Mouse (Mus musculus) intestine, embryonic 16.5 days (tissue): ENCODE measurements around the gene Grin2b. TPM values are rescaled to one million over a fixed set of nuclear protein-coding genes. Genes with fewer than 3 reads are reported as not detected.

Source experiments
- ATAC-seq: fragments of 200-750 bp; cut with Nextera tagmentation; 2 replicates; pipeline ENCODE4 v1.8.0; 2017; ENCODE audit warnings: moderate TSS enrichment, moderate library complexity
- H3K27ac ChIP-seq: fragments of 300-500 bp; sonication (generic); 2 replicates; pipeline ENCODE4 v1.5.1; 2014; ENCODE audit warnings: mild to moderate bottlenecking, low read length
- H3K27me3 ChIP-seq: fragments of 300-500 bp; sonication (generic); replicated peaks from 2 replicates; pipeline ENCODE4 v1.6.1; 2014; ENCODE audit warnings: low read length, control low read depth, mixed read lengths; ENCODE audit not compliant: control insufficient read depth, insufficient read depth
- H3K36me3 ChIP-seq: fragments of 300-500 bp; sonication (generic); 2 replicates; pipeline ENCODE4 v1.6.1; 2014; ENCODE audit warnings: low read length, control low read depth; ENCODE audit not compliant: control insufficient read depth, insufficient read depth
- H3K4me1 ChIP-seq: fragments of 300-500 bp; sonication (generic); 2 replicates; pipeline ENCODE4 v1.6.1; 2014; ENCODE audit warnings: low read length, control low read depth, mixed read lengths; ENCODE audit not compliant: control insufficient read depth, insufficient read depth
- H3K4me2 ChIP-seq: fragments of 300-500 bp; sonication (generic); 2 replicates; pipeline ENCODE4 v1.6.1; 2014; ENCODE audit warnings: low read depth, low read length, control low read depth
- H3K4me3 ChIP-seq: fragments of 300-500 bp; sonication (generic); 2 replicates; pipeline ENCODE4 v1.5.1; 2014; ENCODE audit warnings: mild to moderate bottlenecking, low read length
- H3K9ac ChIP-seq: fragments of 300-500 bp; sonication (generic); 2 replicates; pipeline ENCODE4 v1.6.1; 2014; ENCODE audit warnings: low read depth, low read length
- H3K9me3 ChIP-seq: fragments of 300-500 bp; sonication (generic); 2 replicates; pipeline ENCODE4 v1.6.1; 2016; ENCODE audit warnings: low read length, control low read depth; ENCODE audit not compliant: control insufficient read depth
- WGBS: fragments of 180-500 bp; shearing (Covaris S2); extraction: QIAGEN DNeasy Blood & Tissue Kit; methylation state at CpG from one replicate; pipeline ENCODE4 v1.1.7; 2014; 5-methylcytosine and 5-hydroxymethylcytosine counted together
- polyA plus RNA-seq: library from polyadenylated mRNA; unstranded; fragments of >200 nt; fragmentation: Nextera tagmentation; extraction: Ambion mirVana; gene quantifications from 2 replicates; pipeline ENCODE4 v1.2.1, GENCODE M21; 2015

Gene Grin2b
- polyA plus RNA-seq, 1 experiment from 2014 or later = not detected

DNA sequence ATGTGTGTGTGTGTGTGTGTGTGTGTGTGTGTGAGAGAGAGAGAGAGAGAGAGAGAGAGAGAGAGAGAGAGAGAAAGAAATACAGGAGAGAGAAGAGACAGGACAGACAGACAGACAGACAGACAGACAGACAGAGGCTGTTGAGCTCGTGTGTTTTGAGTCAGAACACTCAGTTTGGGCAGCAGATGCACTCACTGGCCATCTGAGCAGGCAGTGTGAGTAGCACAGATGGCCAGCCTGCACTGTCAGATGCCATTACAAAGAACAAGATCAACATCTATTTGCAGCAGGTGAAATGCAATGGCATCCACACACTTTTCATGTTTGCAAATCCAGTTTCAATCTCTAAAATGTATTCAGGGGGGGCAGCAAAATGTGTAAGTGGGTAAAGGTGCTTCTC is 120.0 kb downstream of the Grin2b start:
- Histone ChIP-seq H3K4me1 (no peaks in the 10 kb centered on the region), H3K9me3 (no peaks in the 10 kb centered on the region), H3K4me2 (no peak overlapping the region), H3K27ac (no peak overlapping the region), H3K9ac (no peak overlapping the region), H3K36me3 (no peaks in the 10 kb centered on the region), H3K27me3 (no peaks in the 10 kb centered on the region), H3K4me3 (no peak overlapping the region)
- 41% methylated on average over 1 of the region's 1 CpGs for WGBS
- no peak for ATAC-seq

DNA sequence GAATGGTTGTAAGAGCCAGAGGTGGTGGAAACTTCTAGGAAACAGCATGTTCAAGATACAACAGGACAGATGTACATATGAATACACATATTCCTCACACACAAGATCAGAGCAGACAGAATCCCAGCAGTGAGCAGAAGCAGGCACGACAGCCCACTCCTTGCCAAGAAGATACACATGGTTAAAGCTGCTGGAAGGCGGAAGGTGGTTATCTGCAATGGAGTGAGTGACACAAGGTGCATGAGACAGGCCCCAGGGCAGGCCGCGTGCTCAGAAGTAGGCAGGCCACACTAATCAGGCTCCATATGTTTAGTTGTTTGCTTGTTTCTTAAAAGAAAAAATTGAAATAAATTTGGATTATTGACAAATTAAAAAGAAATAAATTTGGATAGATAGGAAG is 123.0 kb downstream of the Grin2b start:
- no peak overlapping the region for H3K27ac ChIP-seq
- H3K9me3 ChIP-seq = no peaks in the 10 kb centered on the region
- no peak overlapping the region for H3K9ac ChIP-seq
- no peak overlapping the region for H3K4me3 ChIP-seq
- no peaks in the 10 kb centered on the region for H3K27me3 ChIP-seq
- no peak for ATAC-seq
- H3K4me1 ChIP-seq = no peaks in the 10 kb centered on the region
- H3K36me3 ChIP-seq = no peaks in the 10 kb centered on the region
- no peak overlapping the region for H3K4me2 ChIP-seq
- 75% methylated on average over 4 of the region's 4 CpGs for WGBS

DNA sequence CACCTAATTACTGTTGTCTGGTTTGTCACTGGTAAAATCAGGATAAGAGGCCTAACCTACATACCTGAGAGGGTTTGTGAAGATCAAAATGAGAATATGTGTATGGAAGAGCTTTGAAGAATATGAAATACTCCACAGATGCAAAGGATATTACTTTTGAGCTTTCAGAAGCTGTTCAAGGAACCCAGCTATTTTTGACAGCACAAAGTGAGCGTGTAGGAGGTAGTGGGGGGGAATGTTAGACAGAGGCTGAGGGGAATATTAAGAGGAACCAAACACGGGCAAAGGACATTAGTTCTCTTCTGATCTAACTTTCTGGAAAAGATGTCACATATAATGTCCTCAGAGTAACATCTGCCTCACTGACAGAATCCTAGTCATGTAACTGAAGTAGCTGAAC is 125.2 kb downstream of the Grin2b start:
- Histone ChIP-seq H3K4me2 (no peak overlapping the region), H3K36me3 (no peaks in the 10 kb centered on the region), H3K4me1 (no peaks in the 10 kb centered on the region), H3K9ac (no peak overlapping the region), H3K4me3 (no peak overlapping the region), H3K27me3 (no peaks in the 10 kb centered on the region), H3K27ac (no peak overlapping the region), H3K9me3 (no peaks in the 10 kb centered on the region)
- 79% methylated on average over 2 of the region's 2 CpGs for WGBS
- no peak for ATAC-seq

DNA sequence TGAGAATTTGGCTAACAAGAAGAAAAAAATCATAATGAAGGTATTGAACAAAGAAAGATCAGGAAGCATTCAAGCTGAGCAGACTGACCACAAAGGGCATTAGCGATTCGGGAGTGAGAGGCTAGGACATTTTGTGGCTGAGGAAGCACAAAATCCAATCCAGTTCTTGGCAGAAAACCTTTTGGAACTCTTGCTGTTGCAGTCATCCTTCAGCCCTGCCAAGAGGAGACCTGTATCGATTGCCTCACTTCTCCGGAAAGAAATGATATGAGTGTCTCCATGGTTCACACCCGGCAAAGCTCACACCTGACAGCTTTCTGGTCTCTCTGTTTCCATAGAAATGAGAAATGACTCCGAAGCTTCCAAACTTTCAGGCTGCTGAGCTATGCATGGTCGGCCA is 127.2 kb downstream of the Grin2b start:
- Histone ChIP-seq H3K27me3 (no peaks in the 10 kb centered on the region), H3K9ac (no peak overlapping the region), H3K9me3 (no peaks in the 10 kb centered on the region), H3K4me1 (no peaks in the 10 kb centered on the region), H3K4me2 (no peak overlapping the region), H3K27ac (no peak overlapping the region), H3K4me3 (no peak overlapping the region), H3K36me3 (no peaks in the 10 kb centered on the region)
- WGBS = 76% methylated on average over 7 of the region's 7 CpGs
- no peak for ATAC-seq

DNA sequence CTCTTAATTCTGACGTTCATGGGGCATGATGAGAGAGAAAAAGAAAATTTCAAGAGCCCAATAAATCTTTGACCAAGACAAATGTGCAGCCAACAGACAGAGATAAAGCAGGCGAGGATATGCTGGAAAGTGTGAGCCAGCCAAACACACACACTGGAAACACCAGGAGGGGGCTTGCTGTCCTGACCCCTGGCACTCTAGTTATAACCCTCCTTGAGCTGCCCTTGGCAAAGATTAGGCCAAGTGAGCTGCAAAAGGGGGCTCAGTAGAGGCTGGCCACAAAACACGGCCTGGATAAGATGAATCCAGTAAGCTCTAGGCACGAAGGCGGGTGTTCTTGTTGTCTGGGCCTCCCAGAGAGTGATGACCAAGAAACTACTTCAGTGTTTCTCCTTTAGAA is 128.8 kb downstream of the Grin2b start:
- no peak for ATAC-seq
- WGBS = 66% methylated on average over 5 of the region's 5 CpGs
- no peak overlapping the region for H3K4me3 ChIP-seq
- H3K9me3 ChIP-seq = no peaks in the 10 kb centered on the region
- no peaks in the 10 kb centered on the region for H3K4me1 ChIP-seq
- H3K4me2 ChIP-seq = no peak overlapping the region
- H3K27ac ChIP-seq = no peak overlapping the region
- no peak overlapping the region for H3K9ac ChIP-seq
- H3K27me3 ChIP-seq = no peaks in the 10 kb centered on the region
- H3K36me3 ChIP-seq = no peaks in the 10 kb centered on the region

DNA sequence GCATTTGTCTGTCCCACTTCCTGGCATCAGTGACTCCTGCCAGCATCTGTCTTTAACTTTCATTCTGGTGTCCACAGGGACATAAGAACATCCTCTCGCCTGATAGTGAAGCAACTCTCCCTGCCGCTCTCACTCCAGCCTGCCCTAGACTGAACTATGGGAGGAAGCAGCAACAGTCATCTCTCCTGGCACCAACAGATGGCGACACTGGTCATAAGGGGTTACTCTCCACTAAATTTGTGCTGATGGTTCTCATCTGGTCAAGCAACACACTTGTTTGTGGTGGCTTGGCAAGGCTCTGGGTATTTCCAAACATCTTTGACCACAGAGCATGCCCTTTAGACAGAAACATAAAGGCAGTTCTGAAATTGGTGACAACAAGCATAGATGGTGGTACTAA is 130.9 kb downstream of the Grin2b start:
- no peak for ATAC-seq

DNA sequence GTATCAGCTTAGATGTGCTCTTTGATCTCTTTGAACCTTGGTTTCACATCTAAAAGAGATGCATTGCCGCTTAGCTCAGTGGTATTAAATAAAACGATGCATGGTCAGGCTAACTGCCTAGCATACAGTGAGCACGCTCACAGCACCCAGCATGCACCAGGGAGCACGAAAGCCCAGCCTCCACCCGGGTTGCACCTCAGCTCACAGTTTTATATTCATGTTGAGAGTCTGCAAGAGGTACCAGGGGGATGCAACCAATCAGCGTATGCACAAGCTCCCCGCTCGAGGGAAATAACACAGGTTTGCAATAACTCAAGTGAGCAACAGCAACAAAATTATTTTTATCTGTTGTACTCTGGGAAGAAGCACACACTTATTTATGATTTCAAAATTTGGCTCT is 131.5 kb downstream of the Grin2b start:
- no peak overlapping the region for H3K9ac ChIP-seq
- 86% methylated on average over 8 of the region's 8 CpGs for WGBS

More for the DNA sequence above, 130.9 kb downstream of the Grin2b start:
- Histone ChIP-seq H3K9me3 (no peaks in the 10 kb centered on the region), H3K4me3 (no peak overlapping the region), H3K4me1 (no peaks in the 10 kb centered on the region), H3K4me2 (no peak overlapping the region), H3K36me3 (no peaks in the 10 kb centered on the region), H3K27me3 (no peaks in the 10 kb centered on the region), H3K27ac (no peak overlapping the region), H3K9ac (no peak overlapping the region)
- WGBS = 83% methylated on average over 3 of the region's 3 CpGs

DNA sequence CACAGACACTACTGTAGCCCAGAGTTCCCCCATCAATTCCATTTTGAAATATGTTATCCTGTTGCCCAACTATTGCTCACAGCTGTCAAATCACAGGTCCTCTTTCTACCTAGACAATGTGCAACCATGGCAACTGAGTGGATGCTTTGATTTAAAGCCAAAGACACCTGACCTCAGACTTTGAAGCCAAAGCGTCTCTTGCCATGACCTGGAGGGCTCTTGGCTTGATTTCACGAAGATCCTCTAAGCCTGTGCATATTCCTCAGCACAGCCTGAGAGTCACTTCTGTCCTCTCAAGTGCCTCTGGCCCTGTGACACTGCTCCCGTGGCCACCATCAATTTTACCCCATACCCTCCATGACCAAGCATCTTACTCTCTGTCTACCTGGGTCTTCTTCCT is 132.4 kb downstream of the Grin2b start:
- no peak for ATAC-seq
- Histone ChIP-seq H3K9ac (no peak overlapping the region), H3K9me3 (no peaks in the 10 kb centered on the region), H3K4me1 (no peaks in the 10 kb centered on the region), H3K27me3 (no peaks in the 10 kb centered on the region), H3K4me2 (no peak overlapping the region), H3K4me3 (no peak overlapping the region), H3K36me3 (no peaks in the 10 kb centered on the region), H3K27ac (no peak overlapping the region)
- 83% methylated on average over 3 of the region's 3 CpGs for WGBS

More for the DNA sequence above, 131.5 kb downstream of the Grin2b start:
- ATAC-seq = no peak
- Histone ChIP-seq H3K27ac (no peak overlapping the region), H3K4me3 (no peak overlapping the region), H3K36me3 (no peaks in the 10 kb centered on the region), H3K4me2 (no peak overlapping the region), H3K4me1 (no peaks in the 10 kb centered on the region), H3K27me3 (no peaks in the 10 kb centered on the region), H3K9me3 (no peaks in the 10 kb centered on the region)

DNA sequence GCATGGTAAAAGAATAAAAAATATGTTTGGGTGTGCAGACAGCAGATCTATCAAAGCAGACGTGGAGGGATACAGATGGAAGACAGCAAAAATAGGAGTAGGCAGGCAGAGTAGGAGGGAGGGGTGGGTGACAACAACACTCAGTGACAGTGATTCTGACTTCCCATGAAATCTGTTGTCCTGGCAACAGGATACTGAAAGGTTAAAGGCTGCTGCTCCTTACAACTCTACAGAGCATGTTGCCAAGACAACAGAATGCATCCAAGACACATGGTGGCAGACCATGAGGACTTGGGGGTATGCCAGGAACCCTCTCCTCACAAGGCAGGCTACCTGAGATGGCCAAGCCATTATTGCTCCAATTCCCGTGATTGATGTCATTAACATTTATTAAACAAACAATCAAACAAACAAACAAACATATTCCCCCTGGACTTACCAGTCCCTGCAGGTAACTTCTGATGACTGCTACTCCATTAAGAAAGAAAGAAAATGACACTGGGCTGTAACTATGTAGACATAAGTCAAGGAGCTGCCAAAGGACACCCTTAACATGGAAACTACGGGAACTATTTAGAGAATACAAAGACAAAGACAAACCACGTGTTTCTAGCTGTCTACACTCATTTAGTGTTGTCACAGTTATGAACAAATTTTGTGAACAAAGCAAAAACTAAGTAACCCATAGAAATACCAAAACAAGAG is 143.9 kb downstream of the Grin2b start:
- H3K36me3 ChIP-seq = no peaks in the 10 kb centered on the region
- no peaks in the 10 kb centered on the region for H3K9me3 ChIP-seq
- no peak for ATAC-seq
- H3K4me1 ChIP-seq = no peaks in the 10 kb centered on the region
- H3K4me2 ChIP-seq = no peak overlapping the region
- H3K9ac ChIP-seq = no peak overlapping the region
- H3K27me3 ChIP-seq = no peaks in the 10 kb centered on the region
- no peak overlapping the region for H3K27ac ChIP-seq
- WGBS = 59% methylated on average over 4 of the region's 4 CpGs
- H3K4me3 ChIP-seq = no peak overlapping the region

DNA sequence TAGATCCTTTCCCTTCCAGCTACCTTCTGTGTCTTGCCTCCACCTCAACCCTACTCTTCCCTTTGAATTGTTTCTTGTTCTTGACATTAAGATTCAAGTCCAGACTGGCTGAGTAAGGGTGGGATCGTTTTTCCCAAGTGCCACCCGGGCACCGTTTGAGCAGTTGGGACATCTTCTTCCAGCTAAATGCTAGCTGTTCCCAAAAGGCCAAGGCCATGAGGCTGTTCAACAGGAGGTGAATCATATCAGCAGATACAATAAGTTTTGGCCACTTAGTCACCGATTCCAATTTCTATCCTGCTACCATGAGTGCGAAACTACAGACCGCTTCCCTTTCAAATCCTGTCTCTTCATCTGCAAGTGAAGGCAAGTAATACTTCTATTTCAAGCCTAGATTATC is 146.4 kb downstream of the Grin2b start:
- Histone ChIP-seq H3K27ac (no peak overlapping the region), H3K4me3 (no peak overlapping the region), H3K27me3 (no peaks in the 10 kb centered on the region), H3K9me3 (no peaks in the 10 kb centered on the region), H3K36me3 (no peaks in the 10 kb centered on the region), H3K4me1 (no peaks in the 10 kb centered on the region), H3K9ac (no peak overlapping the region), H3K4me2 (no peak overlapping the region)
- no peak for ATAC-seq
- WGBS = 95% methylated on average over 6 of the region's 6 CpGs
